Mouse (Mus musculus) Muller cell, postnatal 12 days (primary cell): Measurements from ENCODE around the gene Apobec3.
"Not testable (repeated sequence)": the region's sequence is repeated elsewhere in the genome, so short reads cannot be mapped to it uniquely, and the experiment has no call there.

Experiments
- DNase-seq: peaks from one replicate; pipeline ENCODE4 v3.0.0-alpha.2; 2015; ENCODE audit errors: inconsistent ontology term

Apobec3 gene

GRCm38 (mm10) chr15:79895221-79896079 lies 4.0 kb downstream of the Apobec3 start:
- DNase-seq: not testable (repeated sequence)

GRCm38 (mm10) chr15:79896080-79896725 lies 4.7 kb downstream of the Apobec3 start:
- DNase-seq: no peak

- no peak for DNase-seq
Measured at GRCm38 (mm10) chr15:79898988-79899387, 7.5 kb downstream of the Apobec3 start.

- no peak for DNase-seq
Measured at GRCm38 (mm10) chr15:79899828-79900510, 8.5 kb downstream of the Apobec3 start.

GRCm38 (mm10) chr15:79900751-79901150 lies 9.3 kb downstream of the Apobec3 start:
- no peak for DNase-seq

GRCm38 (mm10) chr15:79901399-79901798 lies 9.9 kb downstream of the Apobec3 start:
- DNase-seq: no peak

- not testable (repeated sequence) for DNase-seq
Measured at GRCm38 (mm10) chr15:79903081-79903480, 11.6 kb downstream of the Apobec3 start.

- no peak for DNase-seq
Measured at GRCm38 (mm10) chr15:79903963-79904362, 12.5 kb downstream of the Apobec3 start.

GRCm38 (mm10) chr15:79904678-79905077 lies 13.2 kb downstream of the Apobec3 start:
- not testable (repeated sequence) for DNase-seq

- DNase-seq: no peak
Measured at GRCm38 (mm10) chr15:79905211-79905610, 13.8 kb downstream of the Apobec3 start.

- no peak for DNase-seq
Measured at GRCm38 (mm10) chr15:79906855-79907254, 15.4 kb downstream of the Apobec3 start.

- DNase-seq: not testable (repeated sequence)
Measured at GRCm38 (mm10) chr15:79909006-79909405, 17.5 kb downstream of the Apobec3 start.

- DNase-seq: not testable (repeated sequence)
Measured at GRCm38 (mm10) chr15:79910812-79911211, 19.4 kb downstream of the Apobec3 start.

- DNase-seq: no peak
Measured at GRCm38 (mm10) chr15:79911339-79911738, 19.9 kb downstream of the Apobec3 start.

GRCm38 (mm10) chr15:79913761-79914346 lies 22.4 kb downstream of the Apobec3 start:
- no peak for DNase-seq

- no peak for DNase-seq
Measured at GRCm38 (mm10) chr15:79914357-79914756, 22.9 kb downstream of the Apobec3 start.

- DNase-seq: no peak
Measured at GRCm38 (mm10) chr15:79916150-79916549, 24.7 kb downstream of the Apobec3 start.

- no peak for DNase-seq
Measured at GRCm38 (mm10) chr15:79917111-79917720, 25.8 kb downstream of the Apobec3 start.

- DNase-seq: no peak
Measured at GRCm38 (mm10) chr15:79918485-79918884, 27.0 kb downstream of the Apobec3 start.

- no peak for DNase-seq
Measured at GRCm38 (mm10) chr15:79919787-79920186, 28.3 kb downstream of the Apobec3 start.

GRCm38 (mm10) chr15:79926856-79927416 lies 35.5 kb downstream of the Apobec3 start:
- no peak for DNase-seq
